Mouse (Mus musculus): Measurements from ENCODE around the gene Notch2. TPM values are rescaled to one million over a fixed set of nuclear protein-coding genes. Genes with fewer than 3 reads are reported as not detected.
A peak's percentile ranks its signal among the peaks of the same experiment; 100 is the strongest.

Notch2 gene
- polyA plus RNA-seq, 1 experiment from 2014 or later, result 10.6 TPM

GRCm38 (mm10) chr3:98020431-98021229 is 7.3 kb downstream of the Notch2 start:
- peak overlapping the region; percentile 23; the same call in 1 of the 2 replicates for H3K4me2 ChIP-seq (replicated peaks; ENCODE audit: low read depth)
- H3K9ac ChIP-seq (ENCODE audit: low read length), result no peak overlapping the region
- DNase-seq (ENCODE audit: low spot score), result peak; percentile 64
- TF ChIP-seq CTCF (IDR thresholded peaks at IDR 0.05; ENCODE audit: low read depth), result peak; percentile 57
- TF ChIP-seq EP300 (optimal IDR thresholded peaks at IDR 0.05), result no peak
- no peaks in the 10 kb centered on the region for H3K36me3 ChIP-seq (ENCODE audit: control insufficient read depth, insufficient read depth, low read length)
- 52% methylated on average over 9 of the region's 9 CpGs for WGBS
- peak overlapping the region; percentile 83 for H3K27ac ChIP-seq (replicated peaks)
- ATAC-seq (ENCODE audit: low FRiP score, low TSS enrichment), result peak; percentile 75
- H3K4me1 ChIP-seq (replicated peaks; ENCODE audit: control insufficient read depth, insufficient read depth), result peaks cover 16% of the 10 kb centered on the region
- no peaks in the 10 kb centered on the region for H3K9me3 ChIP-seq (ENCODE audit: control insufficient read depth, low read length)
- H3K27me3 ChIP-seq (ENCODE audit: control insufficient read depth, insufficient read depth, low read length), result no peaks in the 10 kb centered on the region
- H3K4me3 ChIP-seq (ENCODE audit: low read depth, low read length), result no peak overlapping the region

- Histone ChIP-seq H3K4me2 (replicated peaks; ENCODE audit: low read depth) (peak overlapping the region; percentile 8), H3K27me3 (ENCODE audit: control insufficient read depth, insufficient read depth, low read length) (no peaks in the 10 kb centered on the region), H3K9ac (ENCODE audit: low read length) (0 out of 2 replicates have a peak overlapping the region, but pooled peaks have one; percentile 43), H3K4me1 (replicated peaks; ENCODE audit: control insufficient read depth, insufficient read depth) (peaks cover 30% of the 10 kb centered on the region), H3K9me3 (ENCODE audit: control insufficient read depth, low read length) (no peaks in the 10 kb centered on the region), H3K36me3 (ENCODE audit: control insufficient read depth, insufficient read depth, low read length) (no peaks in the 10 kb centered on the region), H3K4me3 (ENCODE audit: low read depth, low read length) (0 out of 2 replicates have a peak overlapping the region, but pooled peaks have one; percentile 14), H3K27ac (replicated peaks) (peak overlapping the region; percentile 79)
- ATAC-seq (ENCODE audit: low FRiP score, low TSS enrichment) (peak; percentile 66; the same call in 1 of the 2 replicates), DNase-seq (ENCODE audit: low spot score) (peak; percentile 42)
- TF ChIP-seq CTCF (IDR thresholded peaks at IDR 0.05; ENCODE audit: low read depth), result peak; percentile 27
- TF ChIP-seq EP300 (optimal IDR thresholded peaks at IDR 0.05), result no peak
- WGBS, result 10% methylated on average over 13 of the region's 13 CpGs
Measured at GRCm38 (mm10) chr3:98024288-98024848, 11.0 kb downstream of the Notch2 start.

GRCm38 (mm10) chr3:98025521-98025920 is 12.2 kb downstream of the Notch2 start:
- Histone ChIP-seq H3K9me3 (ENCODE audit: control insufficient read depth, low read length) (no peaks in the 10 kb centered on the region), H3K4me2 (replicated peaks; ENCODE audit: low read depth) (0 out of 2 replicates have a peak overlapping the region, but pooled peaks have one; percentile 3), H3K9ac (ENCODE audit: low read length) (peak overlapping the region; percentile 8; the same call in 1 of the 2 replicates), H3K27me3 (ENCODE audit: control insufficient read depth, insufficient read depth, low read length) (no peaks in the 10 kb centered on the region), H3K36me3 (ENCODE audit: control insufficient read depth, insufficient read depth, low read length) (no peaks in the 10 kb centered on the region), H3K4me3 (ENCODE audit: low read depth, low read length) (no peak overlapping the region), H3K27ac (replicated peaks) (peak overlapping the region; percentile 79), H3K4me1 (replicated peaks; ENCODE audit: control insufficient read depth, insufficient read depth) (peaks cover 28% of the 10 kb centered on the region)
- 35% methylated on average over 14 of the region's 14 CpGs for WGBS
- TF ChIP-seq CTCF (IDR thresholded peaks at IDR 0.05; ENCODE audit: low read depth), result no peak
- no peak for TF ChIP-seq EP300 (optimal IDR thresholded peaks at IDR 0.05)
- ATAC-seq (ENCODE audit: low FRiP score, low TSS enrichment), result no peak
- no peak for DNase-seq (ENCODE audit: low spot score)

DNA sequence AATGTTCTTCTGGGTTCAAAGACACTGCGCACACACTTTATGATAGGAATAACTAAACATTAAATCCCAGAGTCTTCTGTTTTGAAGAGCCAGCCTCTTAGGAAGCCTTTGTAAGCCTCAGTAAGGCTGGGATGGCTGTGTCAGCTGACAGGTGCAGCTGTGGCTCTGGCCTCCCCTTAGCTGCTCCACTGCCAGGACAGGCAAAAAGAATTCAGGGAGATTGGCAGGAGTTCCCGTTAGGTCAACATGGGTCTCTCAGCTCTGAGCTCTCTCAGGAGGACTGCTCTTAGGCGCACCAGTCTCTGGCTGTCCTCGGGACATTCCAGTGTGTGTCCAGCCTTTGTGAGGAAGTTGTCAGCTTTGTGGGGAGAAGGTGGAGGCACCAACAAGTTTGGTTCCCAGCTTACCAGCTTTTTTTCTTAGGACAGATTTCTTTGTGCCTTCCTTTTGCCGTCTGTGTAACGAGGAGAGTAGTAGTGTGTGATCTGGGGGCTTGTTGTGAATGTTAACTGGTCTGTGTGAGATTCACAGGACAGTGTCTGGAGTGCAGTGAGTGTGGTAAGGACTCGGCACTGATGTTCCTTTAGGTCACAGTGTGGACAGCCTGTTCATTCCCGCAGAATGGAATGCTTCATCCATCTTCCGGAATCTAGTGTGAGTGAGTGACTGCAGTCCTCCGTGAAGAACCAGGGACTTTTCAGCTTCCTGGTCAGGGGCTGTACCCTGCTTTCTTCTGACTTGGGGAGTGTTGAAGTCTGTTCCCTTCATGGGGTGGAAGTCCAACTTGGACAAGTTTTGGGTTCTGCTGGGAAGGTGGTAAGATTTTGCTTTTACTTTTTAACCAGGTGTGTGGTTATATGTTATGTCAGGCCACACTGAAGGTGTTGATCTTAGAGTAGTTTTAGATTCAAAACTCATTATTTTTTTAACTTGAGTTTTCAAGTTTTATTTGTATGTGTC is 12.9 kb downstream of the Notch2 start:
- WGBS, result 37% methylated on average over 10 of the region's 10 CpGs
- Histone ChIP-seq H3K9ac (ENCODE audit: low read length) (peak overlapping the region; percentile 8; the same call in 1 of the 2 replicates), H3K36me3 (ENCODE audit: control insufficient read depth, insufficient read depth, low read length) (no peaks in the 10 kb centered on the region), H3K4me1 (replicated peaks; ENCODE audit: control insufficient read depth, insufficient read depth) (peaks cover 25% of the 10 kb centered on the region), H3K27me3 (ENCODE audit: control insufficient read depth, insufficient read depth, low read length) (no peaks in the 10 kb centered on the region), H3K4me3 (ENCODE audit: low read depth, low read length) (no peak overlapping the region), H3K4me2 (replicated peaks; ENCODE audit: low read depth) (0 out of 2 replicates have a peak overlapping the region, but pooled peaks have one; percentile 3), H3K9me3 (ENCODE audit: control insufficient read depth, low read length) (no peaks in the 10 kb centered on the region), H3K27ac (replicated peaks) (peak overlapping the region; percentile 79)
- no peak for TF ChIP-seq CTCF (IDR thresholded peaks at IDR 0.05; ENCODE audit: low read depth)
- TF ChIP-seq EP300 (optimal IDR thresholded peaks at IDR 0.05), result no peak
- no peak for ATAC-seq (ENCODE audit: low FRiP score, low TSS enrichment)
- no peak for DNase-seq (ENCODE audit: low spot score)

DNA sequence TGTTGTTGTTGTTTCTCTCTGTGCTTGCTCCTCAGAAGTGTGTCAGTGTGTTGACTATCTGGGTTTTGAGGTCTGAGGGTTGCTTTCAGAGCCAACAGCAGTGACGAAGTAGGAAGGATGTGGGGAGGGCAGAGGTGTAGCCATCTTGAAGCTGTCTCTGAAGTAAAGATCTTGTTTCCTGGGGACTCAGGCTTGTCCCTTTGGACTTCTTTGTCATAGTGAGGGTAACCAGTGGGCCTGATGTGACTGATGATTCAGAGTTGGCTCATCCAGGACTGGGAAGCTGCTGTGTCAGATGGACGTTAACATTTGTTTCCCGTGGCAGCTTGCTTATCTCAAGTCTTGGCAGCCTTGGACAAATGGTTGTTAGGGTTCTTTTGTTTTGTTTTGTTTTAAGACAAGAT is 14.0 kb downstream of the Notch2 start:
- H3K27me3 ChIP-seq (ENCODE audit: control insufficient read depth, insufficient read depth, low read length), result no peaks in the 10 kb centered on the region
- H3K4me3 ChIP-seq (ENCODE audit: low read depth, low read length), result no peak overlapping the region
- no peak overlapping the region for H3K27ac ChIP-seq (replicated peaks)
- H3K4me2 ChIP-seq (replicated peaks; ENCODE audit: low read depth), result no peak overlapping the region
- no peak overlapping the region for H3K9ac ChIP-seq (ENCODE audit: low read length)
- H3K9me3 ChIP-seq (ENCODE audit: control insufficient read depth, low read length), result no peaks in the 10 kb centered on the region
- H3K4me1 ChIP-seq (replicated peaks; ENCODE audit: control insufficient read depth, insufficient read depth), result peaks cover 25% of the 10 kb centered on the region
- DNase-seq (ENCODE audit: low spot score) (no peak), ATAC-seq (ENCODE audit: low FRiP score, low TSS enrichment) (no peak)
- H3K36me3 ChIP-seq (ENCODE audit: control insufficient read depth, insufficient read depth, low read length), result no peaks in the 10 kb centered on the region
- TF ChIP-seq CTCF (IDR thresholded peaks at IDR 0.05; ENCODE audit: low read depth) (no peak), EP300 (optimal IDR thresholded peaks at IDR 0.05) (no peak)
- WGBS, result 24% methylated on average over 3 of the region's 3 CpGs

All from stomach, postnatal 0 days (tissue).